Mouse (Mus musculus) gastrocnemius, postnatal 25 days (tissue): ENCODE measurements around the gene Tmem116. TPM values are rescaled to one million over a fixed set of nuclear protein-coding genes. Genes with fewer than 3 reads are reported as not detected.
A peak's percentile ranks its signal among the peaks of the same experiment; 100 is the strongest.

Experiments
- DNase-seq: peaks from one replicate; pipeline ENCODE4 v3.0.0; 2022
- long read RNA-seq, 2 experiments: library from polyadenylated mRNA; stranded (forward); transcript quantifications; one replicate each; pipeline ENCODE4 v2.0.0; 2021
- total RNA-seq, 2 experiments: library from RNA; stranded (reverse); gene quantifications; 1 replicate in 1 of 2; 2 replicates in 1 of 2; pipeline ENCODE4 v1.2.3; 2021

The Tmem116 gene
- total RNA-seq: 1 to 10 TPM; 4.6 to 5.0 TPM
- long read RNA-seq, experiment 1, partial matches to known transcripts: 0 of 7 reads
- long read RNA-seq, experiment 1, other reads (novel, unspliced or antisense): 7 of 7 reads
- long read RNA-seq, experiment 2, partial matches to known transcripts: 0 of 7 reads
- long read RNA-seq, experiment 2, other reads (novel, unspliced or antisense): 7 of 7 reads

- DNase-seq: peak; percentile 30
Measured at GRCm38 (mm10) chr5:121451644-121452025, at the start of gene Tmem116. Tmem116 (plus strand) TSS chr5:121451893.

- no peak for DNase-seq
Measured at GRCm38 (mm10) chr5:121407856-121408255, 43.8 kb upstream of the Tmem116 start.

GRCm38 (mm10) chr5:121410975-121411374 lies 40.7 kb upstream of the Tmem116 start:
- no peak for DNase-seq

GRCm38 (mm10) chr5:121420721-121421120 lies 31.0 kb upstream of the Tmem116 start:
- DNase-seq: no peak

- DNase-seq: no peak
Measured at GRCm38 (mm10) chr5:121422787-121423186, 28.9 kb upstream of the Tmem116 start.

GRCm38 (mm10) chr5:121423297-121423696 lies 28.4 kb upstream of the Tmem116 start:
- no peak for DNase-seq

- no peak for DNase-seq
Measured at GRCm38 (mm10) chr5:121428954-121429353, 22.7 kb upstream of the Tmem116 start.

- no peak for DNase-seq
Measured at GRCm38 (mm10) chr5:121438131-121438530, 13.6 kb upstream of the Tmem116 start.

GRCm38 (mm10) chr5:121438756-121439155 lies 12.9 kb upstream of the Tmem116 start:
- DNase-seq: no peak

GRCm38 (mm10) chr5:121443548-121443947 lies 8.1 kb upstream of the Tmem116 start:
- DNase-seq: no peak

- no peak for DNase-seq
Measured at GRCm38 (mm10) chr5:121444870-121445269, 6.8 kb upstream of the Tmem116 start.

- DNase-seq: no peak
Measured at GRCm38 (mm10) chr5:121448450-121448849, 3.2 kb upstream of the Tmem116 start.

GRCm38 (mm10) chr5:121449976-121450375 lies 1.7 kb upstream of the Tmem116 start:
- DNase-seq: no peak

- DNase-seq: no peak
Measured at GRCm38 (mm10) chr5:121450476-121450875, 1.2 kb upstream of the Tmem116 start.

- no peak for DNase-seq
Measured at GRCm38 (mm10) chr5:121451203-121451602, 490 bp upstream of the Tmem116 start.

- DNase-seq: peak; percentile 99
Measured at GRCm38 (mm10) chr5:121452026-121452869, 555 bp downstream of the Tmem116 start, which contains the start of gene Erp29. Erp29 (minus strand) TSS chr5:121452506.

GRCm38 (mm10) chr5:121452906-121453305 lies 1.2 kb downstream of the Tmem116 start:
- DNase-seq: peak; percentile 55

GRCm38 (mm10) chr5:121453743-121454502 lies 2.2 kb downstream of the Tmem116 start:
- DNase-seq: no peak

- no peak for DNase-seq
Measured at GRCm38 (mm10) chr5:121454503-121454782, 2.8 kb downstream of the Tmem116 start.

- DNase-seq: no peak
Measured at GRCm38 (mm10) chr5:121455510-121456265, 4.0 kb downstream of the Tmem116 start.

GRCm38 (mm10) chr5:121461339-121462170 lies 9.9 kb downstream of the Tmem116 start:
- no peak for DNase-seq

- DNase-seq: no peak
Measured at GRCm38 (mm10) chr5:121462171-121462502, 10.4 kb downstream of the Tmem116 start.
